Mouse (Mus musculus): ENCODE results near the gene Mgat3. TPM values are rescaled to one million over a fixed set of nuclear protein-coding genes. Genes with fewer than 3 reads are reported as not detected.

Mgat3 gene
- total RNA-seq, 2 experiments from 2014 or later = 7.0 to 10.3 TPM

GRCm38 (mm10) chr15:80225796-80226195 is 52.3 kb downstream of the Mgat3 start:
- DNase-seq = peak; percentile 63 to 71

GRCm38 (mm10) chr15:80228071-80228800 is 54.7 kb downstream of the Mgat3 start:
- no peak for DNase-seq

GRCm38 (mm10) chr15:80232331-80232730 is 58.8 kb downstream of the Mgat3 start:
- no peak for DNase-seq

- no peak for DNase-seq
Measured at GRCm38 (mm10) chr15:80233053-80233452, 59.5 kb downstream of the Mgat3 start.

GRCm38 (mm10) chr15:80233733-80234509 is 60.4 kb downstream of the Mgat3 start, which contains the start of gene Mief1:
Gene Mief1 (plus strand): TSS chr15:80234018.
- DNase-seq = peak; percentile 99

- no peak for DNase-seq
Measured at GRCm38 (mm10) chr15:80235535-80235934, 62.0 kb downstream of the Mgat3 start, which contains the start of gene AC140267.1. Gene AC140267.1 (plus strand): TSS chr15:80235835.

- no peak for DNase-seq
Measured at GRCm38 (mm10) chr15:80248135-80248534, 74.6 kb downstream of the Mgat3 start.

- no peak for DNase-seq
Measured at GRCm38 (mm10) chr15:80248596-80248995, 75.1 kb downstream of the Mgat3 start.

- DNase-seq = peak in 1 of 2 experiments; percentile 54
Measured at GRCm38 (mm10) chr15:80249672-80250071, 76.2 kb downstream of the Mgat3 start.

- no peak for DNase-seq
Measured at GRCm38 (mm10) chr15:80250586-80250985, 77.1 kb downstream of the Mgat3 start.

- DNase-seq = no peak
Measured at GRCm38 (mm10) chr15:80253530-80253929, 80.0 kb downstream of the Mgat3 start.

- DNase-seq = peak; percentile 84 to 86
Measured at GRCm38 (mm10) chr15:80254207-80254606, 80.7 kb downstream of the Mgat3 start.

- peak; percentile 97 for DNase-seq
Measured at GRCm38 (mm10) chr15:80254847-80255645, 81.5 kb downstream of the Mgat3 start, which contains the start of gene Atf4. Gene Atf4 (plus strand): TSS chr15:80255184.

- DNase-seq = peak; percentile 91 to 93
Measured at GRCm38 (mm10) chr15:80255646-80256121, 82.2 kb downstream of the Mgat3 start.

GRCm38 (mm10) chr15:80256242-80256641 is 82.7 kb downstream of the Mgat3 start:
- DNase-seq = no peak

- no peak for DNase-seq
Measured at GRCm38 (mm10) chr15:80256656-80257601, 83.4 kb downstream of the Mgat3 start.

- no peak for DNase-seq
Measured at GRCm38 (mm10) chr15:80257602-80258239, 84.2 kb downstream of the Mgat3 start.

- peak; percentile 29 to 37 for DNase-seq
Measured at GRCm38 (mm10) chr15:80258240-80259170, 85.0 kb downstream of the Mgat3 start.

- no peak for DNase-seq
Measured at GRCm38 (mm10) chr15:80259406-80260045, 86.0 kb downstream of the Mgat3 start.
